Mouse (Mus musculus) kidney, adult 2 months (tissue): ENCODE results near the gene Tnfsf11. TPM values are rescaled to one million over a fixed set of nuclear protein-coding genes. Genes with fewer than 3 reads are reported as not detected.

ENCODE experiments used
- DNase-seq: peaks from one replicate; pipeline ENCODE4 v3.0.0; 2021
- H3K27ac ChIP-seq: fragments of 200-500 bp; 2 replicates; pipeline ENCODE4 v1.5.1; 2012; ENCODE audit warnings: low read depth, low read length, control low read depth, inconsistent platforms; ENCODE audit not compliant: insufficient read depth
- H3K27me3 ChIP-seq: fragments of 200-500 bp; replicated peaks from 2 replicates; pipeline ENCODE4 v1.6.1; 2012; ENCODE audit warnings: mild to moderate bottlenecking, moderate library complexity, low read length, inconsistent platforms; ENCODE audit not compliant: control insufficient read depth, insufficient read depth
- H3K36me3 ChIP-seq: fragments of 200-500 bp; 2 replicates; pipeline ENCODE4 v1.6.1; 2012; ENCODE audit warnings: mild to moderate bottlenecking, moderate library complexity, low read length, inconsistent platforms; ENCODE audit not compliant: control insufficient read depth, insufficient read depth
- H3K4me1 ChIP-seq: fragments of 200-500 bp; 2 replicates; pipeline ENCODE4 v1.6.1; 2011; ENCODE audit warnings: low read length; ENCODE audit not compliant: control insufficient read depth, insufficient read depth
- H3K4me3 ChIP-seq: fragments of 200-500 bp; 2 replicates; pipeline ENCODE4 v1.5.1; 2011; ENCODE audit warnings: mild to moderate bottlenecking, low read depth, low read length, control low read depth; ENCODE audit not compliant: insufficient read depth
- CTCF ChIP-seq: fragments of 200-500 bp; conservative IDR thresholded peaks from 2 replicates; pipeline ENCODE4 v1.5.1; 2011; ENCODE audit warnings: low read depth, mild to moderate bottlenecking, control low read depth, low read length, moderate library complexity, mixed read lengths; ENCODE audit not compliant: insufficient read depth, insufficient read length
- POLR2A ChIP-seq: fragments of 200-500 bp; IDR thresholded peaks from one replicate; pipeline ENCODE4 v1.6.1; 2011; ENCODE audit warnings: low read depth, low read length, control low read depth
- WGBS: fragments of 180-500 bp; shearing (Covaris S2); methylation state at CpG from one replicate; pipeline ENCODE4 v1.1.7; 2018; 5-methylcytosine and 5-hydroxymethylcytosine counted together
- polyA plus RNA-seq: library from polyadenylated mRNA; depleted of rRNA; stranded (reverse); fragments of >200 nt; gene quantifications from 2 replicates; pipeline ENCODE4 v1.2.3, GENCODE M21; 2012; rRNA removed

Gene Tnfsf11
- 0.16 TPM in 1 of 2 replicates, not detected in the other for polyA plus RNA-seq

DNA sequence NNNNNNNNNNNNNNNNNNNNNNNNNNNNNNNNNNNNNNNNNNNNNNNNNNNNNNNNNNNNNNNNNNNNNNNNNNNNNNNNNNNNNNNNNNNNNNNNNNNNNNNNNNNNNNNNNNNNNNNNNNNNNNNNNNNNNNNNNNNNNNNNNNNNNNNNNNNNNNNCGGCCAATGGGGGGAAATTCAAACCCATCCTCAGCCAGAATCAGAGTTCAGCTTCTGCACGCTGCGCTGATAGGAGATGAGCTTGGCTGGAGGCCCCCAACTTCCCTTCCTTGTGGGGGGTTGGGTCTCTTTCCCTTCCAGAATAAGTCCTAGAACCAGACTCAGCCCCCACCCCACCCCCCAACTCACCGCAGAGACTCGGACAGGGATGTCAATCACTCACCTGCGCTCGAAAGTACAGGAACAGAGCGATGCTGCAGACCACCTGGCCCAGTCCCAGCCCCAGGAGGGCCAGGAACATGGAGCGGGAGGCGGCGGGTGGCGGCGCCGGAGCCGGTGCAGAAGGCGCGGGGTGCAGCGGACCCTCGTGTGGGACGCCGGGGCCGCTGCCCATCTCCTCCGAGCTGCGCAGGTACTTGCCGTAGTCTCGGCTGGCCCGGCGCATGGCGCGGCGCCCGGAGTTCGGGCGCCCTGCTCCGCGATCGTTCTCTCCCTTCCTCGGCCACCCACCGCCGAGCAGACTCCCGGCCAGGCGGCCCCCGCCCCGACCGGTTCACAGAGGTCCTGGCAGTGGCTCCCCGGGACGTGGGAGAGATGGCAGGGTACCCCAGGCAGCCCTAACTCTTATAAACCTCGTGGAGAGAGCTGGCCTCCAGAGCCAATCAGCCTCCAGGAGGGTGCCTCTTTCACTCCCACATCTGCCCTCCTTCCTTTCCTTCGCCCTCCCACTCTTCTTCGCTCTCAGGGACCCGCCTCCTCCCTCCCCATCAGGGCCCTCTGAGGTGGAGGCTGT lies at the start of gene Tnfsf11:
Tnfsf11 (minus strand) TSS at position 758 of the 952 bp plus-strand sequence.
- WGBS: 2% methylated on average over 51 of the region's 51 CpGs
- TF ChIP-seq CTCF: no peak
- Histone ChIP-seq H3K4me3 (no peak within 1 kb of the TSS), H3K27me3 (no peaks in the 10 kb centered on the region; the same call in 1 of the 2 replicates), H3K27ac (no peak within 1 kb of the TSS), H3K36me3 (no peaks in the 10 kb centered on the region), H3K4me1 (no peaks in the 10 kb centered on the region)
- DNase-seq: no peak

DNA sequence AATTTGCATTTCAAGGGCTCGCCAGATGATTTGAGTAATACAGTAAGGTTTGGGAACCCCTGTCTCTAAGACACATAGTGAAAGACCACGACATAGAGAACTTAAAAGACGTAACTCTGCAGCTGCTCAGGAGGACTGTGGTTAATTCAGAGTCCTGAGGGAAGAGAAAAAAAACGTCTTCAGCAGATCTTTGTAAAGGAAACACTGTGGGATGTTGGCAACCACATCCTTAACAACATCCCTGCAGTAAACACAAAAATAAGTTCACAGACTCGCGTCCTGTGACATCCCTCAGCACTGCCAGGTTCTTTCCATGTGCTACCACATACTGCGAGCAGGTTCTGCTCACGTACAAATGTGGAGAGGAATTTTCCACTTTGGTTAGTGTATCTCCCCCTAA lies 48.9 kb upstream of the Tnfsf11 start:
- H3K27ac ChIP-seq: no peak overlapping the region
- TF ChIP-seq CTCF (no peak), POLR2A (no peak)
- no peaks in the 10 kb centered on the region for H3K36me3 ChIP-seq
- H3K4me3 ChIP-seq: no peak overlapping the region
- no peaks in the 10 kb centered on the region; the same call in 1 of the 2 replicates for H3K27me3 ChIP-seq
- H3K4me1 ChIP-seq: no peaks in the 10 kb centered on the region
- no peak for DNase-seq
- WGBS: 61% methylated on average over 8 of the region's 8 CpGs

DNA sequence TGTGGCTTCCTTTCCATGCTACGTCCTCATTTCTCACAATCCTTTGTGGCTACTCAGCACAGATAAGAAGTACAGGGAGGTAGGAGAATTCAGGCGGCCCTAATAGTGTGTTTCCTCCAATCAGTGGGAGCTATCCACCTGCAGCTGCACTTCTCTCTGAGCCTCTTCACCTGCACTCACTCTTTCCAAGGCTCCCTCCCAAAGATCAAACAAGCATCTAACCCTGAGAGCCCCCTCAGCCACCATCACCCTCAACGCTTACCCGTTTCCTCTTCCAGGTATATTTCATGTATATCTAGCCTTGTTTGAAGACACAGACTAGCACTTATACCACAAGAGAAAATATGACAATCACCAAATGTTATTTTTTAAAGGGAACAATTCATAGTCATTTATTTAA lies 47.5 kb upstream of the Tnfsf11 start:
- WGBS: 79% methylated on average over 4 of the region's 4 CpGs
- Histone ChIP-seq H3K27ac (no peak overlapping the region), H3K4me1 (no peaks in the 10 kb centered on the region), H3K4me3 (no peak overlapping the region), H3K27me3 (no peaks in the 10 kb centered on the region; the same call in 1 of the 2 replicates), H3K36me3 (no peaks in the 10 kb centered on the region)
- DNase-seq: no peak
- TF ChIP-seq CTCF (no peak), POLR2A (no peak)

DNA sequence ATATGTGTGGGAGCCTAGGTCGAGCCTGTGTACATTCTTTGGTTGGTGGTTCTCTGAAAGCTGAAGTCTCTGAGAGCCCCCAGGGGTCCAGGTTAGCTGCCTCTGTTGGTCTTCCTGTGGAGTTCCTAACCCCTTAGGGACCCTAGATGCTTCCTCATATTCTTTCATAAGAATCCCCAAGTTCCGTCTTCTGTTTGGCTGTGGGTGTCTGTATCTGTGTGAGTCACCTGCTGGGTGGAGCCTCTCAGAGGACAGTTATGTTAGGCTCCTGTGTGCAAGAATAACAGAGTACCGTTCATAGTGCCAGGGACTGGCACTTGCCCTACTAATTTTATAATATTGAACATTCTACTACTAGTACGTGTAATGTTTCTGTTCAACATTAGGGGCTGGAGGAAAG lies 45.0 kb upstream of the Tnfsf11 start:
- Histone ChIP-seq H3K36me3 (no peaks in the 10 kb centered on the region), H3K27me3 (no peaks in the 10 kb centered on the region; the same call in 1 of the 2 replicates), H3K4me3 (no peak overlapping the region), H3K4me1 (no peaks in the 10 kb centered on the region), H3K27ac (no peak overlapping the region)
- DNase-seq: no peak
- TF ChIP-seq CTCF (no peak), POLR2A (no peak)
- 61% methylated on average over 4 of the region's 4 CpGs for WGBS

DNA sequence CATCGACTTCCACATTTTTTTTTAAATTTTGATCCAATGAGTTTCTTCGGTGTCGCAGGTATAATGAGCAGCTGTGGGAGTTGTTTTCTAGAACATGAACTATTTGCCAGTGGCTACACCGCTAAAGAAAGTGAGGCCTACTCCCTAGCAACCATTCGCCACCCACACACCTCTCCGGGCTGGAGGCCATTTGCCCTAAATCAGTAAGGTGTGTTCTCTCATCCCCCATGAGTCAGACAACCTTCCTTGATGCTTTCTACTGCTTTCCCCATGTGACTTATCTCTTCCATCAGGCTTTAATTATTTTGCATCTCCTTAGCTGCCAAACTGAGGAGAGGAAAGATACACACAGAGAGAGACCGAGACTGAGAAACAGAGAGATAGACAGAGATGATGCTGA lies 43.7 kb upstream of the Tnfsf11 start:
- Histone ChIP-seq H3K36me3 (no peaks in the 10 kb centered on the region), H3K4me3 (no peak overlapping the region), H3K27me3 (no peaks in the 10 kb centered on the region; the same call in 1 of the 2 replicates), H3K27ac (no peak overlapping the region), H3K4me1 (no peaks in the 10 kb centered on the region)
- TF ChIP-seq POLR2A: no peak
- no peak for TF ChIP-seq CTCF
- WGBS: 90% methylated on average over 7 of the region's 7 CpGs
- no peak for DNase-seq

DNA sequence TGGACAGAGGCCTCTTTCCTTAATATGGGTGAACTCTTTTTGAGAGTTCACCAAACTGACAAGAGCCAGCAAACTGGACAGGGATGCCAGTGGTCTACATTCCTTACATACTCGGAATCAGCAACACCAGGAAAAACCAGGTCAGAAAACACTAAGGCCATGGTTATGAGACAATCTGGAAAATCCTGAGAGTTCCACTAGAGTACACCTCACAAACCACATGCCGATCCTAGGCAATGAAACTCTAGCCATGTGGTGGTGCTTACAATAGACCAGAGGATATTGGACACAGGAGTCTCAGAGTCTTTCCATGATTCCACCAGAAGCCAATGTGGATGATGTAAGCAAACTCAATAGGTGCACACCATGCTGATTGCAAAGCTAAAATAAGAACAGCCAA lies 39.9 kb upstream of the Tnfsf11 start:
- Histone ChIP-seq H3K27me3 (no peaks in the 10 kb centered on the region), H3K36me3 (no peaks in the 10 kb centered on the region), H3K27ac (no peak overlapping the region), H3K4me1 (no peaks in the 10 kb centered on the region), H3K4me3 (no peak overlapping the region)
- TF ChIP-seq CTCF (no peak), POLR2A (no peak)
- 78% methylated on average over 2 of the region's 2 CpGs for WGBS
- DNase-seq: no peak

DNA sequence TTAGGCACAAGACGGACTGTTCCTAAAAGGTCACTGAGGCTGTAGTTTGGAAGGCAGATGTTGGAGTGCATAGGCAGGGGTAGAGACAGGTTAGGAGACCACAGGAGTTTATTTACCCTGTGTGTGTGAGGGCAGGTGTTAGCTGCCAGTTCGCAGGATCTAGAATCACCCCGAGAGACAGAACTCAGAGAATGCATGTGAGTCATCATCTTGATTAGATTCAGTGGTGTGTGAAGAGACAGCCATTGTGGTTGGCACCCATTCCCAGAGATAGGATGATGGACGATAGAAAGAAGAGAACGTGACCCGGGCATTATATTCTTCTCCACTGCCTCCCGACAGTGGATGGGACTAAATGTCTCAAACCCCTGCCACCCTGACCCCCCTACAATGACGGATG lies 35.2 kb upstream of the Tnfsf11 start:
- no peaks in the 10 kb centered on the region for H3K4me1 ChIP-seq
- 52% methylated on average over 8 of the region's 8 CpGs for WGBS
- no peak overlapping the region for H3K27ac ChIP-seq
- TF ChIP-seq CTCF (no peak), POLR2A (no peak)
- no peaks in the 10 kb centered on the region for H3K36me3 ChIP-seq
- H3K4me3 ChIP-seq: no peak overlapping the region
- DNase-seq: no peak
- H3K27me3 ChIP-seq: no peaks in the 10 kb centered on the region
